In genomic region chr1:87786251-87786650, GRCm38 (mm10) we compare ENCODE assay signal across 8 mouse cellular contexts. TPM values are rescaled to one million over a fixed set of nuclear protein-coding genes. Genes with fewer than 3 reads are reported as not detected.
DNase-seq lines count a peak whose midpoint lies in the region; ATAC-seq and TF ChIP-seq lines count a peak whose summit lies in the region.

No protein-coding gene starts in this region.

- H3K4me2 ChIP-seq in lung, postnatal 0 days (replicated peaks; ENCODE audit: low read depth, low read length) = no peak overlapping the region

- intact Hi-C loops in heart, postnatal 10 days (cut with DNase I) = loop anchor here (1.0 kb wide), 1 partner anchor 67 kb away; the partner anchor contains the start of gene Dgkd

- peak; percentile 86 for ATAC-seq in lung, postnatal 0 days
- no peak for ATAC-seq in megakaryocyte-erythroid progenitor cell, adult 5-6 weeks (replicated peaks; ENCODE audit: low FRiP score, low TSS enrichment, poor library complexity, severe bottlenecking)

- 0 out of 2 replicates have a peak overlapping the region, but pooled peaks have one; percentile 16 for H3K27ac ChIP-seq in lung, postnatal 0 days (ENCODE audit: low read length)

- no peak overlapping the region for H3K4me3 ChIP-seq in lung, postnatal 0 days (ENCODE audit: low read depth, low read length)

- TF ChIP-seq EP300 in lung, postnatal 0 days (IDR thresholded peaks at IDR 0.05) = no peak

- DNase-seq in gastrocnemius, adult 18-20 months (ENCODE audit: low spot score) = peak; percentile 13
- DNase-seq in gastrocnemius, adult 8-10 months (ENCODE audit: low spot score in 2 of 2) = no peak
- DNase-seq in brain, adult 2 months (ENCODE audit: low read depth, low spot score) = peak; percentile 84
- peak; percentile 71 to 79 for DNase-seq in heart, postnatal 10 days
- peak; percentile 67 for DNase-seq in lung, postnatal 0 days (ENCODE audit: low spot score)
- no peak for DNase-seq in adipocyte (ENCODE audit: low spot score)
- no peak for DNase-seq in thymus, postnatal 14 days

- WGBS in lung, postnatal 0 days = 45% methylated on average over 7 of the region's 7 CpGs

- no peaks in the 10 kb centered on the region for H3K9me3 ChIP-seq in lung, postnatal 0 days (ENCODE audit: low read length)

- TF ChIP-seq CTCF in lung, postnatal 0 days (IDR thresholded peaks at IDR 0.05) = no peak

- peaks cover 38% of the 10 kb centered on the region for H3K36me3 ChIP-seq in lung, postnatal 0 days (ENCODE audit: insufficient read depth, low read length)

- H3K9ac ChIP-seq in lung, postnatal 0 days (replicated peaks; ENCODE audit: low read depth) = no peak overlapping the region

- no peaks in the 10 kb centered on the region for H3K27me3 ChIP-seq in lung, postnatal 0 days (replicated peaks; ENCODE audit: insufficient read depth, low read length)

- no peaks in the 10 kb centered on the region for H3K4me1 ChIP-seq in lung, postnatal 0 days (ENCODE audit: insufficient read depth, low read depth, low read length)

RNA-seq across cellular contexts. Expression of gene Sag, which starts 17.2 kb away (rescaled TPM):
- total RNA-seq in gastrocnemius, adult 18-20 months (2021) = under 1 TPM in 1 of 2 experiments, not detected in 1; 0.26 TPM
- under 1 TPM in 1 of 4 experiments, not detected in 3; 0.16 TPM for total RNA-seq in gastrocnemius, adult 8-10 months (2022)
- total RNA-seq in heart, postnatal 10 days (2021) = under 1 TPM; 0.37 to 0.41 TPM
- 0.38 and 0.49 TPM in 2 replicates for polyA plus RNA-seq in lung, postnatal 0 days (2015; fragmentation: Nextera tagmentation; extraction: Ambion mirVana)
- 2.1 and 3.2 TPM in 2 replicates for total RNA-seq in megakaryocyte-erythroid progenitor cell, adult 5-6 weeks (2014; fragmentation: Nextera tagmentation)
- 0.95 and 2.0 TPM in 2 replicates for total RNA-seq in megakaryocyte-erythroid progenitor cell, adult 5-6 weeks (2017)

RNA-seq across cellular contexts. Expression of gene Atg16l1, which starts 30.6 kb away (rescaled TPM):
- 10 to 100 TPM; 16.3 to 17.6 TPM for total RNA-seq in gastrocnemius, adult 18-20 months (2021)
- 10 to 100 TPM; 14.4 to 18.5 (median 16.4) TPM for total RNA-seq in gastrocnemius, adult 8-10 months (2022)
- total RNA-seq in heart, postnatal 10 days (2021) = 10 to 100 TPM; 25.6 to 27.9 TPM
- 21.5 and 21.7 TPM in 2 replicates for polyA plus RNA-seq in lung, postnatal 0 days (2015; fragmentation: Nextera tagmentation; extraction: Ambion mirVana)
- 43.1 and 47.6 TPM in 2 replicates for total RNA-seq in megakaryocyte-erythroid progenitor cell, adult 5-6 weeks (2014; fragmentation: Nextera tagmentation)
- 58.1 and 59.8 TPM in 2 replicates for total RNA-seq in megakaryocyte-erythroid progenitor cell, adult 5-6 weeks (2017)

Comparison
In these comparisons a context has a peak if more than half of its experiments do, and no peak if none do; other contexts are left out.
1. DNase-seq: peak in gastrocnemius, adult 18-20 months (single experiment), brain, adult 2 months (single experiment), heart, postnatal 10 days (2 of 2) and lung, postnatal 0 days (single experiment); none in gastrocnemius, adult 8-10 months (0 of 2), adipocyte (single experiment) and thymus, postnatal 14 days (single experiment).